Mouse (Mus musculus) liver, embryonic 14.5 days (tissue): ENCODE measurements at regions not wholly inside any gene's neighbourhood (a gene's known extent, or its start where the extent isn't known, plus 50 kb on each side); places are given as distances from the start of the nearest gene placed in this dataset.

Experiments
- CTCF ChIP-seq: IDR thresholded peaks from 2 replicates; pipeline ENCODE4 v1.5.1; 2016; ENCODE audit warnings: antibody characterized with exemption, low read depth, control low read depth
- EP300 ChIP-seq: IDR thresholded peaks from 2 replicates; pipeline ENCODE4 v1.6.1; 2016; ENCODE audit warnings: antibody characterized with exemption, low read depth

GRCm38 (mm10) chr10:85739008-85739407, 90.3 kb upstream of the Pwp1 start:
- TF ChIP-seq CTCF = no peak
- no peak for TF ChIP-seq EP300
